Mouse (Mus musculus) limb, embryonic 10.5 days (tissue): Measurements from ENCODE around the gene Flnc. TPM values are rescaled to one million over a fixed set of nuclear protein-coding genes. Genes with fewer than 3 reads are reported as not detected.
A peak's percentile ranks its signal among the peaks of the same experiment; 100 is the strongest.

Source experiments
- DNase-seq: peaks from one replicate; pipeline ENCODE4 v3.0.0-alpha.2; 2017; ENCODE audit warnings: low spot score
- H3K27ac ChIP-seq: fragments of 300-500 bp; sonication (generic); 2 replicates; pipeline ENCODE4 v1.5.1; 2016; ENCODE audit warnings: mild to moderate bottlenecking
- H3K27me3 ChIP-seq: fragments of 300-500 bp; sonication (generic); 2 replicates; pipeline ENCODE4 v1.6.1; 2016; ENCODE audit warnings: low read depth, mild to moderate bottlenecking; ENCODE audit not compliant: poor library complexity, severe bottlenecking
- H3K36me3 ChIP-seq: fragments of 300-500 bp; sonication (generic); 2 replicates; pipeline ENCODE4 v1.6.1; 2016; ENCODE audit warnings: mild to moderate bottlenecking, moderate library complexity
- H3K4me1 ChIP-seq: fragments of 300-500 bp; sonication (generic); 2 replicates; pipeline ENCODE4 v1.6.1; 2016
- H3K4me3 ChIP-seq: fragments of 300-500 bp; sonication (generic); 2 replicates; pipeline ENCODE4 v1.5.1; 2016; ENCODE audit warnings: mild to moderate bottlenecking, moderate library complexity
- H3K9me3 ChIP-seq: fragments of 300-500 bp; sonication (generic); replicated peaks from 2 replicates; pipeline ENCODE4 v1.6.1; 2016; ENCODE audit warnings: mild to moderate bottlenecking
- WGBS: fragments of 180-500 bp; shearing (Covaris S2); methylation state at CpG from one replicate; pipeline ENCODE4 v1.1.7; 2016; 5-methylcytosine and 5-hydroxymethylcytosine counted together
- polyA plus RNA-seq: library from polyadenylated mRNA; unstranded; fragments of >200 nt; fragmentation: Nextera tagmentation; extraction: Ambion mirVana; gene quantifications from 2 replicates; pipeline ENCODE4 v1.2.1, GENCODE M21; 2016

The Flnc gene
- polyA plus RNA-seq, 1 experiment from 2014 or later: 3.7 TPM

GRCm38 (mm10) chr6:29402693-29403342, 30.2 kb upstream of the Flnc start:
- peak; percentile 77 for DNase-seq
- Histone ChIP-seq H3K27me3 (peaks cover 10% of the 10 kb centered on the region; the same call in 1 of the 2 replicates), H3K4me3 (peak overlapping the region; percentile 44), H3K27ac (no peak overlapping the region; the same call in 1 of the 2 replicates), H3K36me3 (peaks cover 29% of the 10 kb centered on the region), H3K4me1 (peaks cover 9% of the 10 kb centered on the region), H3K9me3 (no peaks in the 10 kb centered on the region)
- 5% methylated on average over 34 of the region's 34 CpGs for WGBS

DNA sequence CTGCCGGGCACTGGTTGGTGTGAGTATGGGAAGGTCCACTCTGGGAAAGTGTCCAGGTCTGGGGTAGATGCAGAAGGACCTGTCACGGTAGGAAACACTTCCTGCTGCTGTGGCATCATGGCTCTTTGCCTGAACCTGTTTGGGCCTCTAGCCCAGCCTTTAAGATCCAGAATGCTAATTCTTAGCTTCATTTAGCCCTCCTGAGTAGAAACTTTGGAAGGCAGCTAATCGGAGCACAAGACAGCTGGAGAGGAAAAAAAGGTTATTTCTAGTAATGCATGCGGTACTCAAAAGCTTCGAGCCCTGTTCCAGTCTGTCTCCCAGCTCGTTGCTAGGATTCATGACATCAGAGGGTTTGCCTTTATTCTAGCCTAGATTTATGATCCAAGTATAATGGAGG, 26.6 kb upstream of the Flnc start:
- 91% methylated on average over 6 of the region's 6 CpGs for WGBS
- no peaks in the 10 kb centered on the region for H3K9me3 ChIP-seq

GRCm38 (mm10) chr6:29415446-29415845, 17.6 kb upstream of the Flnc start:
- WGBS: 88% methylated on average over 9 of the region's 9 CpGs
- DNase-seq: no peak
- H3K4me1 ChIP-seq: 0 out of 2 replicates have a peak, but pooled peaks cover 2% of the 10 kb centered on the region
- no peaks in the 10 kb centered on the region for H3K9me3 ChIP-seq
- no peak overlapping the region for H3K27ac ChIP-seq
- no peaks in the 10 kb centered on the region for H3K27me3 ChIP-seq
- peaks cover 59% of the 10 kb centered on the region for H3K36me3 ChIP-seq
- H3K4me3 ChIP-seq: no peak overlapping the region

More for the DNA sequence above, 26.6 kb upstream of the Flnc start:
- peaks cover 7% of the 10 kb centered on the region; the same call in 1 of the 2 replicates for H3K27me3 ChIP-seq
- peaks cover 7% of the 10 kb centered on the region for H3K4me1 ChIP-seq
- H3K4me3 ChIP-seq: no peak overlapping the region
- no peak overlapping the region for H3K27ac ChIP-seq
- peaks cover 43% of the 10 kb centered on the region for H3K36me3 ChIP-seq
- no peak for DNase-seq

- DNase-seq: no peak
- 93% methylated on average over 2 of the region's 2 CpGs for WGBS
These were observed 12.5 kb upstream of the Flnc start for GRCm38 (mm10) chr6:29420596-29420995.

GRCm38 (mm10) chr6:29425118-29425517, 7.9 kb upstream of the Flnc start:
- H3K4me1 ChIP-seq: no peaks in the 10 kb centered on the region
- H3K27ac ChIP-seq: no peak overlapping the region
- no peak for DNase-seq
- H3K4me3 ChIP-seq: no peak overlapping the region
- no peaks in the 10 kb centered on the region for H3K9me3 ChIP-seq
- 85% methylated on average over 8 of the region's 8 CpGs for WGBS
- no peaks in the 10 kb centered on the region for H3K27me3 ChIP-seq
- 0 out of 2 replicates have a peak, but pooled peaks cover 2% of the 10 kb centered on the region for H3K36me3 ChIP-seq

More at GRCm38 (mm10) chr6:29420596-29420995, 12.5 kb upstream of the Flnc start:
- H3K27ac ChIP-seq: no peak overlapping the region
- no peak overlapping the region for H3K4me3 ChIP-seq
- no peaks in the 10 kb centered on the region for H3K27me3 ChIP-seq
- peaks cover 19% of the 10 kb centered on the region for H3K36me3 ChIP-seq
- H3K4me1 ChIP-seq: 0 out of 2 replicates have a peak, but pooled peaks cover 2% of the 10 kb centered on the region
- no peaks in the 10 kb centered on the region for H3K9me3 ChIP-seq

DNA sequence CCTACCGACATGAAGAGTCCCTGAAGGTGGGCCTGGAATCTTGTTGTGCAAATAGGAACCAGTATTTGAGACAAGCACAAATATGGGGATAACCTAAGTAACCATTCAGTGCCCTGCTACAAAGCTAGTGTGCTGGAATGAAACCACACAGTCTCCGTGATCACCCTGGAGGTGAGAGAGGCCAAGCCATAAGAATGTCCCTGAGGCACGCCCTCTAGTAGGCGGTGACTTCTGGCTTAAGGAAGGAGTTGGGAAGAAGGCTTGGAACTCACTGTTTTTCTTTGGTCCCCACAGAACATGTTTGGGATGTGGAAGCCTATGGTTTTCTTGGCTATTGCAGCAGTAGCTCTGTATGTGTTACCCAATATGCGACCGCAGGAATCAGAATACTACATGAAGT, 6.7 kb upstream of the Flnc start:
- H3K36me3 ChIP-seq: 0 out of 2 replicates have a peak, but pooled peaks cover 2% of the 10 kb centered on the region
- no peak for DNase-seq
- 70% methylated on average over 6 of the region's 6 CpGs for WGBS
- H3K9me3 ChIP-seq: no peaks in the 10 kb centered on the region
- peaks cover 8% of the 10 kb centered on the region for H3K4me1 ChIP-seq
- H3K4me3 ChIP-seq: no peak overlapping the region
- H3K27ac ChIP-seq: no peak overlapping the region
- peaks cover 12% of the 10 kb centered on the region for H3K27me3 ChIP-seq

- WGBS: 71% methylated on average over 4 of the region's 4 CpGs
- Histone ChIP-seq H3K27me3 (peaks cover 30% of the 10 kb centered on the region), H3K36me3 (0 out of 2 replicates have a peak, but pooled peaks cover 2% of the 10 kb centered on the region), H3K9me3 (no peaks in the 10 kb centered on the region), H3K4me3 (no peak overlapping the region), H3K27ac (no peak overlapping the region), H3K4me1 (peaks cover 27% of the 10 kb centered on the region)
- DNase-seq: no peak
These were observed 4.9 kb upstream of the Flnc start for GRCm38 (mm10) chr6:29428171-29428570.

- WGBS: 45% methylated on average over 15 of the region's 15 CpGs
- H3K27me3 ChIP-seq: peaks cover 49% of the 10 kb centered on the region
- peaks cover 54% of the 10 kb centered on the region for H3K4me1 ChIP-seq
- no peaks in the 10 kb centered on the region for H3K9me3 ChIP-seq
- DNase-seq: no peak
- peak overlapping the region; percentile 15 for H3K27ac ChIP-seq
- H3K36me3 ChIP-seq: 0 out of 2 replicates have a peak, but pooled peaks cover 2% of the 10 kb centered on the region
- H3K4me3 ChIP-seq: no peak overlapping the region
These were observed 2.2 kb upstream of the Flnc start for GRCm38 (mm10) chr6:29430681-29431420.

DNA sequence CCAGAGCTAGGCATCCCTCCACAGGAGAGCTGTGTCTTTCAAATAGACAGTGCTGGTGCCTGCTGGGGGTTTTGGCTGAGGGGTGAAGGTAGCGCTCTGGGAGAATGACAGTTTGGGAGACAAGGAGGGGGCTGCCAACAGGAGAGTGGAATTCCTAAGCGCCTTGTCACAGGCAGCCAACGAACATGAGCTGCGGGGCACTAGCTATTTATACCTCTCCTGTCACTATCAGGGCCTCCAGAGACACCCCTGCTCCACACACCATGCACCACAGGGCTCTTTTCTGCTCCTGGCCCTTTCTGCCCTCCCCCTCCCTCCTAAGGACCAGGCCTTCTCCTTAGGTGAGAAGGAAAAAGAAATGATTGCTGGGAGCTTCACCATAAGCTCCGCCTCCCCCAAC, 1.6 kb upstream of the Flnc start:
- Histone ChIP-seq H3K36me3 (no peaks in the 10 kb centered on the region), H3K4me3 (no peak overlapping the region), H3K27me3 (peaks cover 49% of the 10 kb centered on the region), H3K9me3 (no peaks in the 10 kb centered on the region), H3K27ac (no peak overlapping the region), H3K4me1 (peaks cover 60% of the 10 kb centered on the region)
- 15% methylated on average over 5 of the region's 5 CpGs for WGBS
- DNase-seq: no peak

- no peak overlapping the region for H3K27ac ChIP-seq
These were observed 900 bp upstream of the Flnc start for GRCm38 (mm10) chr6:29432156-29432555.

GRCm38 (mm10) chr6:29432676-29433037, 399 bp upstream of the Flnc start:
- Histone ChIP-seq H3K9me3 (no peaks in the 10 kb centered on the region), H3K36me3 (no peaks in the 10 kb centered on the region), H3K4me3 (peak overlapping the region; percentile 66), H3K27ac (peak overlapping the region; percentile 87), H3K4me1 (peaks cover 65% of the 10 kb centered on the region), H3K27me3 (peaks cover 49% of the 10 kb centered on the region)
- DNase-seq: no peak

More at GRCm38 (mm10) chr6:29432156-29432555, 900 bp upstream of the Flnc start:
- WGBS: 48% methylated on average over 3 of the region's 3 CpGs
- H3K36me3 ChIP-seq: no peaks in the 10 kb centered on the region
- peaks cover 65% of the 10 kb centered on the region for H3K4me1 ChIP-seq
- H3K9me3 ChIP-seq: no peaks in the 10 kb centered on the region
- H3K4me3 ChIP-seq: no peak overlapping the region
- peaks cover 49% of the 10 kb centered on the region for H3K27me3 ChIP-seq
- no peak for DNase-seq

DNA sequence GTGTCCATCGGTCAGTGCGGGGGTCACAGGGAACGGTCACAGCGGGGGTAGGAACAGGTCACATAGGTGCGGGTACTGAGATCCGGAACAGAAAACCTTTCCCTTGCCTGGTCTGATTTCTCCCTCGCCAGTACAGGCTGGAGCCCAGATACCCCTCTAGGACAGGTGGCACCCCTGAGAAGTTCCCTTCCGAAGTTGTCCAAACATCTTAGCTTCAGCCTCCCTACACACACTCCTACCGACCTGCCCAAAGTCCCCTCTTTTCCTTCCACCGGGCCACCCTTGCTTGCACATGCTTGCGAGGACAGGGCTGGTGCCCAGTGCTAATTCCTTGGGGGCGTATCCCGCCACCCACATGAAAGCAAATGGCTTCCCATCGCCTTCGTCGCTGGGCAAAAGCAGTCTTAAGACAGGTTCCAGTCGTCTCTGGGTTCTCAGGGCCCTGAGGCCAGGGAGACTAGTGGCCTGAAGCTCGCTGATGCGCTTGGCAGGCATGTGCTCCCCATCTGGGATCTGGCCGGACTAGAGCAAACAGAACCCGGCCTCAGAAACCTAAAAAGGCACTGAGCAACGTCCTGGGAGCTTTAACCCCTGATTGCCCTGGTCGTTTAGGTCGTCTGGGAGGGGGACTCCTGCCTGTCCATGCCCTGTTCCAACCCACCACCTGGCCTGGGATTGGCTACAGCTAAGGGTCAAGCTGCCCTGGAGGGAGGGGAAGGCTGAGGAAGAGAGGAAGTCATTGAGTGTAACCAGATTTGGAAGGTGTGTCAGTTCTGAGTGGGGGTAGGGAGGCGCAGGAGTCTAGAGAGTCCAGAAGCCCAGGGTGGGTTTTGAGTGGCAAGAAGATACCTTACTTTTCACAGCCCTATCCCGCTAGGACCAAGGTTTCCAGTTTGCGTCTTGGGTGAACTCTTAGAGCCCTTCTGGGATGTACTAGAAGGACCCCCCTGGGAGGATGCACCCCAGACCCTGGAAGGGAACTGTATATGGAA, 1.0 kb downstream of the Flnc start:
- Histone ChIP-seq H3K4me1 (peaks cover 65% of the 10 kb centered on the region), H3K36me3 (peaks cover 2% of the 10 kb centered on the region; the same call in 1 of the 2 replicates), H3K9me3 (no peaks in the 10 kb centered on the region), H3K27ac (peak overlapping the region; percentile 87), H3K4me3 (peak overlapping the region; percentile 66), H3K27me3 (peaks cover 49% of the 10 kb centered on the region)
- WGBS: 2% methylated on average over 27 of the region's 27 CpGs
- peak; percentile 74 for DNase-seq
